ENCODE assay signal across 10 mouse cellular contexts in genomic region chr14:28535814-28536213, GRCm38 (mm10). TPM values are rescaled to one million over a fixed set of nuclear protein-coding genes. Genes with fewer than 3 reads are reported as not detected.
A peak's percentile ranks its signal among the peaks of the same experiment; 100 is the strongest.
DNase-seq lines count a peak whose midpoint lies in the region; ATAC-seq lines count a peak whose summit lies in the region.
"Had no signal": no experiment of that assay in that cellular context is flagged by ENCODE, and none has a peak within 500 bp of the region (broad histone marks: within the 10 kb centered on the region; RNA-seq: fewer than 3 reads in every experiment).

No protein-coding gene starts in this region.

- H3K4me1 ChIP-seq in kidney, embryonic 14.5 days (ENCODE audit: control insufficient read depth, insufficient read depth, low read length), result no peaks in the 10 kb centered on the region
- H3K4me1 ChIP-seq in embryonic facial prominence, embryonic 10.5 days, result no peaks in the 10 kb centered on the region
- H3K4me1 ChIP-seq: neural tube, embryonic 12.5 days had no signal

- 51% methylated on average over 4 of the region's 4 CpGs for WGBS in kidney, embryonic 14.5 days
- WGBS in embryonic facial prominence, embryonic 10.5 days, result 83% methylated on average over 4 of the region's 4 CpGs

- no peak overlapping the region for H3K4me2 ChIP-seq in kidney, embryonic 14.5 days (replicated peaks; ENCODE audit: low read depth, low read length)
- H3K4me2 ChIP-seq: neural tube, embryonic 12.5 days had no signal

- no peaks in the 10 kb centered on the region for H3K9me3 ChIP-seq in kidney, embryonic 14.5 days (ENCODE audit: control insufficient read depth, low read length)
- no peaks in the 10 kb centered on the region for H3K9me3 ChIP-seq in embryonic facial prominence, embryonic 10.5 days
- H3K9me3 ChIP-seq: neural tube, embryonic 12.5 days had no signal

- ATAC-seq in kidney, embryonic 14.5 days (ENCODE audit: low FRiP score, low TSS enrichment), result no peak
- ATAC-seq: lung, postnatal 0 days had no signal

- DNase-seq in kidney, adult 18-20 months, result peak; percentile 27
- peak; percentile 77 for DNase-seq in brain, adult 2 months (ENCODE audit: low read depth, low spot score)
- peak; percentile 51 for DNase-seq in cerebellum, adult 8-10 months
- peak; percentile 17 to 27 for DNase-seq in kidney, adult 8-10 months
- DNase-seq in embryo, embryonic 10 days (ENCODE audit: low spot score), result no peak
- no peak for DNase-seq in embryonic facial prominence, embryonic 10.5 days (ENCODE audit: low spot score)
- DNase-seq in lung, postnatal 4 days, result no peak

- peaks cover 5% of the 10 kb centered on the region for H3K27me3 ChIP-seq in kidney, embryonic 14.5 days (ENCODE audit: control insufficient read depth, insufficient read depth, low read length)
- H3K27me3 ChIP-seq in embryonic facial prominence, embryonic 10.5 days (replicated peaks; ENCODE audit: low read depth, poor library complexity, severe bottlenecking), result 0 out of 2 replicates have a peak, but pooled peaks cover 3% of the 10 kb centered on the region
- H3K27me3 ChIP-seq: neural tube, embryonic 12.5 days had no signal

- H3K27ac ChIP-seq in kidney, embryonic 14.5 days (ENCODE audit: low read depth, low read length), result no peak overlapping the region
- H3K27ac ChIP-seq in embryonic facial prominence, embryonic 10.5 days (replicated peaks), result no peak overlapping the region
- H3K27ac ChIP-seq: neural tube, embryonic 12.5 days had no signal

- H3K4me3 ChIP-seq in kidney, embryonic 14.5 days (ENCODE audit: low read length), result no peak overlapping the region
- no peak overlapping the region for H3K4me3 ChIP-seq in embryonic facial prominence, embryonic 10.5 days
- H3K4me3 ChIP-seq: neural tube, embryonic 12.5 days had no signal

- H3K9ac ChIP-seq in kidney, embryonic 14.5 days (ENCODE audit: low read depth, low read length), result no peak overlapping the region
- H3K9ac ChIP-seq: neural tube, embryonic 12.5 days had no signal

- H3K36me3 ChIP-seq in kidney, embryonic 14.5 days (ENCODE audit: control insufficient read depth, insufficient read depth, low read length), result no peaks in the 10 kb centered on the region
- H3K36me3 ChIP-seq in embryonic facial prominence, embryonic 10.5 days (replicated peaks), result no peaks in the 10 kb centered on the region
- H3K36me3 ChIP-seq: neural tube, embryonic 12.5 days had no signal

RNA-seq across cellular contexts. Expression of gene Wnt5a, which starts 31.3 kb away (rescaled TPM):
- polyA plus RNA-seq in kidney, embryonic 14.5 days (2014; fragmentation: Nextera tagmentation; extraction: Ambion mirVana), result 13.1 and 21.0 TPM in 2 replicates
- 37.2 and 40.4 TPM in 2 replicates for polyA plus RNA-seq in embryonic facial prominence, embryonic 10.5 days (2016; fragmentation: Nextera tagmentation; extraction: Ambion mirVana)

Comparison
In these comparisons a context has a peak if more than half of its experiments do, and no peak if none do; other contexts are left out.
1. DNase-seq: peak in kidney, adult 18-20 months (single experiment), brain, adult 2 months (single experiment), cerebellum, adult 8-10 months (single experiment) and kidney, adult 8-10 months (2 of 2); none in embryo, embryonic 10 days (single experiment), embryonic facial prominence, embryonic 10.5 days (single experiment) and lung, postnatal 4 days (0 of 2).